Mouse (Mus musculus) embryonic facial prominence, embryonic 12.5 days (tissue): ENCODE results near the gene Wdr90. TPM values are rescaled to one million over a fixed set of nuclear protein-coding genes. Genes with fewer than 3 reads are reported as not detected.
"Not testable (repeated sequence)": the region's sequence is repeated elsewhere in the genome, so short reads cannot be mapped to it uniquely, and the experiment has no call there.

Experiments
- ATAC-seq: fragments of 200-750 bp; cut with Nextera tagmentation; 2 replicates; pipeline ENCODE4 v1.8.0; 2017; ENCODE audit not compliant: insufficient number of reproducible peaks, insufficient read depth, low FRiP score, low TSS enrichment
- H3K27ac ChIP-seq: fragments of 300-500 bp; sonication (generic); 2 replicates; pipeline ENCODE4 v1.5.1; 2016; ENCODE audit warnings: mild to moderate bottlenecking
- H3K27me3 ChIP-seq: fragments of 300-500 bp; sonication (generic); 2 replicates; pipeline ENCODE4 v1.6.1; 2016; ENCODE audit warnings: mild to moderate bottlenecking, moderate library complexity
- H3K36me3 ChIP-seq: fragments of 300-500 bp; sonication (generic); 2 replicates; pipeline ENCODE4 v1.6.1; 2016; ENCODE audit warnings: mild to moderate bottlenecking
- H3K4me1 ChIP-seq: fragments of 300-500 bp; sonication (generic); 2 replicates; pipeline ENCODE4 v1.6.1; 2016
- H3K4me2 ChIP-seq: fragments of 300-500 bp; sonication (generic); replicated peaks from 2 replicates; pipeline ENCODE4 v1.6.1; 2016; ENCODE audit warnings: mild to moderate bottlenecking, moderate library complexity
- H3K4me3 ChIP-seq: fragments of 300-500 bp; sonication (generic); 2 replicates; pipeline ENCODE4 v1.5.1; 2016; ENCODE audit warnings: mild to moderate bottlenecking
- H3K9ac ChIP-seq: fragments of 300-500 bp; sonication (generic); 2 replicates; pipeline ENCODE4 v1.6.1; 2016; ENCODE audit warnings: mild to moderate bottlenecking, moderate library complexity
- H3K9me3 ChIP-seq: fragments of 300-500 bp; sonication (generic); 2 replicates; pipeline ENCODE4 v1.6.1; 2016; ENCODE audit warnings: mild to moderate bottlenecking, moderate library complexity
- WGBS: fragments of 180-500 bp; shearing (Covaris S2); methylation state at CpG from one replicate; pipeline ENCODE4 v1.1.7; 2016; 5-methylcytosine and 5-hydroxymethylcytosine counted together
- polyA plus RNA-seq: library from polyadenylated mRNA; unstranded; fragments of >200 nt; fragmentation: Nextera tagmentation; extraction: Ambion mirVana; gene quantifications from 2 replicates; pipeline ENCODE4 v1.2.1, GENCODE M21; 2016

The Wdr90 gene
- polyA plus RNA-seq, 1 experiment from 2014 or later: 36.3 TPM

GRCm38 (mm10) chr17:25875171-25876136 is 14.2 kb upstream of the Wdr90 start:
- H3K9me3 ChIP-seq: no peaks in the 10 kb centered on the region
- peak; percentile 86 for ATAC-seq
- H3K4me3 ChIP-seq: peak overlapping the region; percentile 77
- peaks cover 17% of the 10 kb centered on the region for H3K36me3 ChIP-seq
- H3K27me3 ChIP-seq: no peaks in the 10 kb centered on the region
- peaks cover 22% of the 10 kb centered on the region for H3K4me1 ChIP-seq
- peak overlapping the region; percentile 88 for H3K4me2 ChIP-seq
- 1% methylated on average over 59 of the region's 59 CpGs for WGBS
- peak overlapping the region; percentile 87 for H3K27ac ChIP-seq
- H3K9ac ChIP-seq: peak overlapping the region; percentile 71

- no peak for ATAC-seq
- Histone ChIP-seq H3K4me2 (peak within 1 kb of the TSS; percentile 88), H3K27ac (peak within 1 kb of the TSS; percentile 87), H3K9me3 (no peaks in the 10 kb centered on the region), H3K4me3 (peak within 1 kb of the TSS; percentile 77), H3K36me3 (peaks cover 17% of the 10 kb centered on the region), H3K27me3 (no peaks in the 10 kb centered on the region), H3K4me1 (peaks cover 16% of the 10 kb centered on the region), H3K9ac (peak within 1 kb of the TSS; percentile 71)
- WGBS: 2% methylated on average over 25 of the region's 25 CpGs
Observed at GRCm38 (mm10) chr17:25874721-25875170, 13.4 kb upstream of the Wdr90 start, which contains the start of gene Mettl26. Gene Mettl26 (plus strand): TSS chr17:25875074.

GRCm38 (mm10) chr17:25874148-25874720 is 12.9 kb upstream of the Wdr90 start:
- Histone ChIP-seq H3K27me3 (no peaks in the 10 kb centered on the region), H3K36me3 (peaks cover 16% of the 10 kb centered on the region), H3K4me1 (peaks cover 16% of the 10 kb centered on the region), H3K4me3 (peak overlapping the region; percentile 77), H3K4me2 (peak overlapping the region; percentile 88), H3K9me3 (no peaks in the 10 kb centered on the region), H3K27ac (peak overlapping the region; percentile 87), H3K9ac (peak overlapping the region; percentile 41; the same call in 1 of the 2 replicates)
- ATAC-seq: no peak
- 8% methylated on average over 14 of the region's 14 CpGs for WGBS

- Histone ChIP-seq H3K4me1 (peaks cover 21% of the 10 kb centered on the region), H3K27ac (no peak overlapping the region), H3K36me3 (peaks cover 10% of the 10 kb centered on the region; the same call in 1 of the 2 replicates), H3K27me3 (no peaks in the 10 kb centered on the region), H3K4me2 (peak overlapping the region; percentile 88), H3K9me3 (no peaks in the 10 kb centered on the region), H3K9ac (no peak overlapping the region), H3K4me3 (no peak overlapping the region)
- no peak for ATAC-seq
- 68% methylated on average over 11 of the region's 11 CpGs for WGBS
Observed at GRCm38 (mm10) chr17:25873405-25874147, 12.3 kb upstream of the Wdr90 start.

GRCm38 (mm10) chr17:25872676-25873075 is 11.4 kb upstream of the Wdr90 start:
- H3K4me1 ChIP-seq: peaks cover 26% of the 10 kb centered on the region

GRCm38 (mm10) chr17:25871566-25871965 is 10.3 kb upstream of the Wdr90 start:
- not testable (repeated sequence) for H3K27me3 ChIP-seq, H3K4me3 ChIP-seq, H3K9ac ChIP-seq, H3K27ac ChIP-seq, H3K4me2 ChIP-seq, H3K9me3 ChIP-seq, ATAC-seq, H3K36me3 ChIP-seq
- peaks cover 25% of the 10 kb centered on the region for H3K4me1 ChIP-seq

More at GRCm38 (mm10) chr17:25872676-25873075, 11.4 kb upstream of the Wdr90 start:
- Histone ChIP-seq H3K4me3 (no peak overlapping the region), H3K36me3 (peaks cover 1% of the 10 kb centered on the region; the same call in 1 of the 2 replicates), H3K9me3 (no peaks in the 10 kb centered on the region), H3K27ac (no peak overlapping the region), H3K4me2 (no peak overlapping the region), H3K9ac (no peak overlapping the region), H3K27me3 (no peaks in the 10 kb centered on the region)
- ATAC-seq: no peak
- WGBS: 82% methylated on average over 3 of the region's 3 CpGs

GRCm38 (mm10) chr17:25869954-25870353 is 8.7 kb upstream of the Wdr90 start:
- no peaks in the 10 kb centered on the region for H3K27me3 ChIP-seq
- no peaks in the 10 kb centered on the region for H3K36me3 ChIP-seq
- no peak for ATAC-seq
- 89% methylated on average over 2 of the region's 2 CpGs for WGBS
- peaks cover 17% of the 10 kb centered on the region for H3K4me1 ChIP-seq
- no peak overlapping the region for H3K4me3 ChIP-seq
- H3K9ac ChIP-seq: no peak overlapping the region
- no peak overlapping the region for H3K4me2 ChIP-seq
- H3K9me3 ChIP-seq: no peaks in the 10 kb centered on the region
- no peak overlapping the region for H3K27ac ChIP-seq

- Histone ChIP-seq H3K4me3 (no peak overlapping the region), H3K36me3 (no peaks in the 10 kb centered on the region), H3K9ac (no peak overlapping the region), H3K4me2 (no peak overlapping the region), H3K4me1 (peaks cover 17% of the 10 kb centered on the region), H3K9me3 (no peaks in the 10 kb centered on the region), H3K27ac (no peak overlapping the region), H3K27me3 (no peaks in the 10 kb centered on the region)
- WGBS: 92% methylated on average over 8 of the region's 8 CpGs
- ATAC-seq: no peak
Observed at GRCm38 (mm10) chr17:25869498-25869897, 8.2 kb upstream of the Wdr90 start.

- under 1% methylated on average over 24 of the region's 24 CpGs for WGBS
- Histone ChIP-seq H3K9me3 (no peaks in the 10 kb centered on the region), H3K27me3 (no peaks in the 10 kb centered on the region), H3K27ac (peak within 1 kb of the TSS; percentile 33; the same call in 1 of the 2 replicates), H3K4me2 (peak within 1 kb of the TSS; percentile 87), H3K4me3 (peak within 1 kb of the TSS; percentile 67), H3K4me1 (peaks cover 14% of the 10 kb centered on the region), H3K36me3 (no peaks in the 10 kb centered on the region), H3K9ac (peak within 1 kb of the TSS; percentile 38)
- peak; percentile 84 for ATAC-seq
Observed at GRCm38 (mm10) chr17:25868601-25869191, 7.4 kb upstream of the Wdr90 start, which contains the start of gene Mcrip2. Gene Mcrip2 (minus strand): TSS chr17:25868764.

GRCm38 (mm10) chr17:25867836-25868600 is 6.7 kb upstream of the Wdr90 start:
- Histone ChIP-seq H3K9me3 (no peaks in the 10 kb centered on the region), H3K4me2 (peak overlapping the region; percentile 87), H3K27me3 (no peaks in the 10 kb centered on the region), H3K9ac (peak overlapping the region; percentile 38), H3K36me3 (no peaks in the 10 kb centered on the region), H3K27ac (peak overlapping the region; percentile 33; the same call in 1 of the 2 replicates), H3K4me3 (peak overlapping the region; percentile 67), H3K4me1 (peaks cover 14% of the 10 kb centered on the region)
- WGBS: 1% methylated on average over 42 of the region's 42 CpGs
- ATAC-seq: peak; percentile 23
